ENCODE assay signal across 1 mouse cellular context in genomic region chr11:24133484-24133883, GRCm38 (mm10).
TF ChIP-seq lines count a peak whose summit lies in the region.

No protein-coding gene starts in this region.

TF ChIP-seq in MEL, 35 proteins besides CTCF, POLR2A, EP300 and RAD21 (continued from another document):
- no peak for TF ChIP-seq GABPA (IDR thresholded peaks at IDR 0.05; ENCODE audit: low read depth, low read length)
